Mouse (Mus musculus): Measurements from ENCODE around the gene Gcn1l1. TPM values are rescaled to one million over a fixed set of nuclear protein-coding genes. Genes with fewer than 3 reads are reported as not detected.

The Gcn1l1 gene
- polyA plus RNA-seq (2017; shearing (Covaris generic)), result 59.0 TPM

GRCm38 (mm10) chr5:115564737-115565393, at the start of gene Gcn1l1:
Gcn1l1 (plus strand) TSS chr5:115565254.

DNA sequence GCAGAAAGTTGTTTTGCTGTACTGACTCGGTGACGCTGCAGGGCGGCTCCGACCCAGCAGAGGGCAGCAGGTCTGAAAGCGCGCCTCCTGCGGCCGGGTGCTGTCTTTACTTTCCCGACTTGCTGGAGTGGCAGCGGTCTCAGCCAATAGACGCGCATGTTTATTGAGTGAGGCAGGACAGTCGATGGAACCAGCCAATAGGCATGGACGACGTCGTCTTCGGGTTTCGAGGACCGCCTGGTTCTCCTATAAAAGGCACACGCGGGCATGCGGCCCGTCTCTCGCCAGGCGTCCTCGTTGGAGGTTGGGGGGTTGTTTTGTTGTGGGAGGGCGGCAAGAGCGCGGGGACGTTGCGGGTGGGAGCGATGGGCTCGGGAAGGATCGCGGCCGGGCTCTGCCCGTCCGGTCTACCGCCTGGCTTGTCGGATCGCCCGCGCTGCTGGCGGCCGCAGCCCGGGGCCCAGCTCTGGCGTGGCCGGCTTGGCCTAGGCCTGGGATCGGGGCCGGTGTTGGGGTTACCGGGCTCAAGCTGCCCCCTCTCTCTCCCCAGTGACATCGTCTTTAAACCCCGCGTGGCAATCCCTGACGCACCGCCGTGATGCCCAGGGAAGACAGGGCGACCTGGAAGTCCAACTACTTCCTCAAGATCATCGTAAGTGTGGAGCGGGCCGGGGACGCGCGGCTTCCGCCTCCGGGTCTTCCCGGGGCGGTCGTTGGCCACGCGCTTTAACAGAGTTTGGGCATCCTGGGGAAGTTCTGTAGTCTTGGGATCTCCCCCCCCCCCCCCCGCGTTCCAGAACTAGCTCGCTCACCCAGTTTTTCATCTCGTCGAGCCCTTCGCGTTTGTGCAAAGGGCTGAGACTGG, 5.6 kb upstream of the Gcn1l1 start, which contains the start of gene Rplp0:
Gene Rplp0 (plus strand): TSS at position 231 of the 865 bp plus-strand sequence.

GRCm38 (mm10) chr5:115631505-115632357, 66.7 kb downstream of the Gcn1l1 start, which contains the start of gene Rab35:
Rab35 (plus strand) TSS chr5:115631908.

Other genes with a start within 250 kb of the Gcn1l1 start
- gene Srsf9, start 238.1 kb upstream of the Gcn1l1 start, polyA plus RNA-seq (2017; shearing (Covaris generic)), result 13.5 TPM
- 22.3 TPM for gene Gatc, start 224.1 kb upstream of the Gcn1l1 start, polyA plus RNA-seq (2017; shearing (Covaris generic))
- 57.2 TPM for gene Triap1, start 224.0 kb upstream of the Gcn1l1 start, polyA plus RNA-seq (2017; shearing (Covaris generic))
- 499 TPM for gene Cox6a1, start 216.3 kb upstream of the Gcn1l1 start, polyA plus RNA-seq (2017; shearing (Covaris generic))
- gene Msi1, start 135.7 kb upstream of the Gcn1l1 start, polyA plus RNA-seq (2017; shearing (Covaris generic)), result not detected
- gene Pla2g1b, start 99.0 kb upstream of the Gcn1l1 start, polyA plus RNA-seq (2017; shearing (Covaris generic)), result not detected
- 21.1 TPM for gene Sirt4, start 80.5 kb upstream of the Gcn1l1 start, polyA plus RNA-seq (2017; shearing (Covaris generic))
- 68.4 TPM for gene Pxn, start 58.6 kb upstream of the Gcn1l1 start, polyA plus RNA-seq (2017; shearing (Covaris generic))
- 1,732 TPM for gene Rplp0, start 5.8 kb upstream of the Gcn1l1 start, polyA plus RNA-seq (2017; shearing (Covaris generic))
- 3.4 TPM for gene Rab35, start 66.7 kb downstream of the Gcn1l1 start, polyA plus RNA-seq (2017; shearing (Covaris generic))
- gene Bicdl1, start 166.4 kb downstream of the Gcn1l1 start, polyA plus RNA-seq (2017; shearing (Covaris generic)), result 13.4 TPM

Measured in inflammation-experienced regulatory T-cells, adult 16 weeks (primary cell).